Mouse (Mus musculus): ENCODE measurements at regions not wholly inside any gene's neighbourhood (a gene's known extent, or its start where the extent isn't known, plus 50 kb on each side); places are given as distances from the start of the nearest gene placed in this dataset.

DNA sequence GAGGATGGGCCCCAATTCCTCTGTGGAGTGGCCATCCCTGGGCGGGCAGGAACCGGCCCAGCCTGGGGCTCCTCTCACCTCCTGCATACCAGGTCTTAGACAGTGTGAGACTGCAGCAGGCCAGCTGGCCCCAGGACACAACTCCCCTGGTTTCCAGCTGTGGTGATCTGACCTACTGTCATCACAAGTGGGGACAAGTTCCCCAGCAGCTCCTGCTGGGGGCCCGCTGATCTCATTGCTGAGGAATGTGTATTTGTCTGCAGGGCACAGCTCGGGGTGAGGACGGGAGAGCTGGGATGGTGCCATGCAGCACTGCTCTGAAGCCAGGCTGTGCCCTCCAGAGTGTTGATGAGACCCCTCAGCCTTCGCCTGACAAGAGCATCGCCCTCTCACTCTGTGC lies 78.6 kb downstream of the Gm5294 start:
- TF ChIP-seq HCFC1 (IDR thresholded peaks at IDR 0.05; ENCODE audit: borderline replicate concordance, insufficient read depth, low read length), result no peak
- TF ChIP-seq MAFK (IDR thresholded peaks at IDR 0.05; ENCODE audit: insufficient read depth, low read depth, low read length), result no peak
- TF ChIP-seq ZC3H11A (IDR thresholded peaks at IDR 0.05; ENCODE audit: borderline replicate concordance, low read depth, low read length), result no peak
